Mouse (Mus musculus): ENCODE results near the gene Echdc2. TPM values are rescaled to one million over a fixed set of nuclear protein-coding genes. Genes with fewer than 3 reads are reported as not detected.
"Not testable (repeated sequence)": the region's sequence is repeated elsewhere in the genome, so short reads cannot be mapped to it uniquely, and the experiment has no call there.

Gene Echdc2
- total RNA-seq, 2 experiments from 2014 or later, result 12.8 to 14.8 TPM

- TF ChIP-seq CTCF (IDR thresholded peaks at IDR 0.05), result no peak
- intact Hi-C loops (cut with DNase I), result no loop called here
- Histone ChIP-seq H3K4me3 (no peak overlapping the region), H3K27ac (no peak overlapping the region)
- no peak for DNase-seq (ENCODE audit: extremely low spot score in 1 of 2, low spot score in 2 of 2)
Measured at GRCm38 (mm10) chr4:108143778-108144177, 21.5 kb upstream of the Echdc2 start.

- no peak within 1 kb of the TSS for H3K4me3 ChIP-seq
- TF ChIP-seq CTCF (IDR thresholded peaks at IDR 0.05), result no peak
- DNase-seq (ENCODE audit: extremely low spot score in 1 of 2, low spot score in 2 of 2), result no peak
- intact Hi-C loops (cut with DNase I), result no loop called here
- H3K27ac ChIP-seq, result no peak within 1 kb of the TSS
Measured at GRCm38 (mm10) chr4:108144880-108145279, 20.4 kb upstream of the Echdc2 start, which contains the start of gene Scp2. Gene Scp2, minus strand, starts transcription at chr4:108144998.

- H3K4me3 ChIP-seq; DNase-seq (ENCODE audit: extremely low spot score in 1 of 2, low spot score in 2 of 2); intact Hi-C loops (cut with DNase I); H3K27ac ChIP-seq: not testable (repeated sequence)
Measured at GRCm38 (mm10) chr4:108145554-108145953, 19.7 kb upstream of the Echdc2 start.

GRCm38 (mm10) chr4:108155141-108155540 lies 10.1 kb upstream of the Echdc2 start:
- DNase-seq (ENCODE audit: extremely low spot score in 1 of 2, low spot score in 2 of 2); intact Hi-C loops (cut with DNase I): not testable (repeated sequence)

GRCm38 (mm10) chr4:108161936-108162335 lies 3.3 kb upstream of the Echdc2 start:
- intact Hi-C loops (cut with DNase I), result no loop called here
- DNase-seq (ENCODE audit: extremely low spot score in 1 of 2, low spot score in 2 of 2), result no peak
- H3K27ac ChIP-seq, result no peak overlapping the region
- no peak for TF ChIP-seq CTCF (IDR thresholded peaks at IDR 0.05)
- H3K4me3 ChIP-seq, result no peak overlapping the region

More at GRCm38 (mm10) chr4:108155141-108155540, 10.1 kb upstream of the Echdc2 start:
- H3K27ac ChIP-seq, H3K4me3 ChIP-seq: not testable (repeated sequence)

- Histone ChIP-seq H3K27ac (no peak overlapping the region), H3K4me3 (no peak overlapping the region)
- TF ChIP-seq CTCF (IDR thresholded peaks at IDR 0.05), result no peak
- no peak for DNase-seq (ENCODE audit: extremely low spot score in 1 of 2, low spot score in 2 of 2)
- intact Hi-C loops (cut with DNase I), result no loop called here
Measured at GRCm38 (mm10) chr4:108163291-108163690, 1.9 kb upstream of the Echdc2 start.

GRCm38 (mm10) chr4:108166874-108167273 lies 1.6 kb downstream of the Echdc2 start:
- DNase-seq (ENCODE audit: extremely low spot score in 1 of 2, low spot score in 2 of 2), result no peak
- TF ChIP-seq CTCF (IDR thresholded peaks at IDR 0.05), result no peak
- Histone ChIP-seq H3K4me3 (no peak overlapping the region), H3K27ac (no peak overlapping the region)
- intact Hi-C loops (cut with DNase I), result loop anchor here (5.0 kb wide), 1 partner anchor 50 kb away; no protein-coding TSS in a partner anchor

- H3K4me3 ChIP-seq, result no peak overlapping the region
- intact Hi-C loops (cut with DNase I), result loop anchor here (5.0 kb wide), 1 partner anchor 51 kb away; no protein-coding TSS in a partner anchor
Measured at GRCm38 (mm10) chr4:108168056-108168455, 2.8 kb downstream of the Echdc2 start.

GRCm38 (mm10) chr4:108182278-108182677 lies 17.0 kb downstream of the Echdc2 start:
- Histone ChIP-seq H3K27ac (no peak overlapping the region), H3K4me3 (no peak overlapping the region)
- intact Hi-C loops (cut with DNase I), result no loop called here
- TF ChIP-seq CTCF (IDR thresholded peaks at IDR 0.05), result no peak
- no peak for DNase-seq (ENCODE audit: extremely low spot score in 1 of 2, low spot score in 2 of 2)

More at GRCm38 (mm10) chr4:108168056-108168455, 2.8 kb downstream of the Echdc2 start:
- no peak for DNase-seq (ENCODE audit: extremely low spot score in 1 of 2, low spot score in 2 of 2)
- H3K27ac ChIP-seq, result no peak overlapping the region
- TF ChIP-seq CTCF (IDR thresholded peaks at IDR 0.05), result no peak

- TF ChIP-seq CTCF (IDR thresholded peaks at IDR 0.05), result no peak
- DNase-seq (ENCODE audit: extremely low spot score in 1 of 2, low spot score in 2 of 2), result no peak
- intact Hi-C loops (cut with DNase I), result no loop called here
Measured at GRCm38 (mm10) chr4:108192821-108193323, 27.6 kb downstream of the Echdc2 start.

GRCm38 (mm10) chr4:108196277-108196855 lies 31.1 kb downstream of the Echdc2 start:
- intact Hi-C loops (cut with DNase I), result no loop called here
- no peak for DNase-seq (ENCODE audit: extremely low spot score in 1 of 2, low spot score in 2 of 2)
- Histone ChIP-seq H3K4me3 (no peak overlapping the region), H3K27ac (no peak overlapping the region)
- TF ChIP-seq CTCF (IDR thresholded peaks at IDR 0.05), result no peak

More at GRCm38 (mm10) chr4:108192821-108193323, 27.6 kb downstream of the Echdc2 start:
- Histone ChIP-seq H3K4me3 (no peak overlapping the region), H3K27ac (no peak overlapping the region)

GRCm38 (mm10) chr4:108199236-108199635 lies 34.0 kb downstream of the Echdc2 start:
- no peak overlapping the region for H3K4me3 ChIP-seq
- intact Hi-C loops (cut with DNase I), result no loop called here
- no peak overlapping the region for H3K27ac ChIP-seq
- TF ChIP-seq CTCF (IDR thresholded peaks at IDR 0.05), result no peak
- DNase-seq (ENCODE audit: extremely low spot score in 1 of 2, low spot score in 2 of 2), result no peak

GRCm38 (mm10) chr4:108204629-108205028 lies 39.4 kb downstream of the Echdc2 start:
- H3K27ac ChIP-seq, result no peak overlapping the region
- TF ChIP-seq CTCF (IDR thresholded peaks at IDR 0.05), result no peak
- H3K4me3 ChIP-seq, result no peak overlapping the region
- intact Hi-C loops (cut with DNase I), result no loop called here
- DNase-seq (ENCODE audit: extremely low spot score in 1 of 2, low spot score in 2 of 2), result no peak

All from left cerebral cortex, adult 2 months (tissue).